Mouse (Mus musculus): ENCODE results near the gene Ccdc69. TPM values are rescaled to one million over a fixed set of nuclear protein-coding genes. Genes with fewer than 3 reads are reported as not detected.

Ccdc69 gene
- polyA plus RNA-seq, 1 experiment from 2014 or later = 3.0 TPM

GRCm38 (mm10) chr11:55085396-55085795 lies 7.5 kb upstream of the Ccdc69 start:
- ATAC-seq (replicated peaks; ENCODE audit: low FRiP score, low TSS enrichment, low read depth) (no peak), DNase-seq (ENCODE audit: low spot score) (no peak)
- no peak overlapping the region for H3K4me2 ChIP-seq (ENCODE audit: low read length)
- H3K4me3 ChIP-seq (ENCODE audit: low read depth, low read length) = no peak overlapping the region
- H3K36me3 ChIP-seq (ENCODE audit: control insufficient read depth, insufficient read depth, low read length) = no peaks in the 10 kb centered on the region
- 44% methylated on average over 5 of the region's 5 CpGs for WGBS
- no peaks in the 10 kb centered on the region for H3K27me3 ChIP-seq (replicated peaks; ENCODE audit: control insufficient read depth, insufficient read depth, low read length)
- no peak overlapping the region; the same call in 1 of the 2 replicates for H3K27ac ChIP-seq (ENCODE audit: low read depth)
- H3K9me3 ChIP-seq (ENCODE audit: control insufficient read depth, low read length) = no peaks in the 10 kb centered on the region
- no peaks in the 10 kb centered on the region for H3K4me1 ChIP-seq (replicated peaks; ENCODE audit: control insufficient read depth, insufficient read depth, low read length)
- H3K9ac ChIP-seq (ENCODE audit: low read length) = no peak overlapping the region

- Histone ChIP-seq H3K27ac (ENCODE audit: low read depth) (no peak overlapping the region), H3K4me1 (replicated peaks; ENCODE audit: control insufficient read depth, insufficient read depth, low read length) (no peaks in the 10 kb centered on the region), H3K36me3 (ENCODE audit: control insufficient read depth, insufficient read depth, low read length) (no peaks in the 10 kb centered on the region), H3K27me3 (replicated peaks; ENCODE audit: control insufficient read depth, insufficient read depth, low read length) (no peaks in the 10 kb centered on the region), H3K9me3 (ENCODE audit: control insufficient read depth, low read length) (no peaks in the 10 kb centered on the region), H3K4me3 (ENCODE audit: low read depth, low read length) (no peak overlapping the region), H3K4me2 (ENCODE audit: low read length) (no peak overlapping the region), H3K9ac (ENCODE audit: low read length) (no peak overlapping the region)
- DNase-seq (ENCODE audit: low spot score) (no peak), ATAC-seq (replicated peaks; ENCODE audit: low FRiP score, low TSS enrichment, low read depth) (no peak)
- WGBS = 77% methylated on average over 4 of the region's 4 CpGs
Measured at GRCm38 (mm10) chr11:55084629-55085028, 6.7 kb upstream of the Ccdc69 start.

- H3K4me1 ChIP-seq (replicated peaks; ENCODE audit: control insufficient read depth, insufficient read depth, low read length) = peaks cover 4% of the 10 kb centered on the region; the same call in 1 of the 2 replicates
- no peaks in the 10 kb centered on the region for H3K9me3 ChIP-seq (ENCODE audit: control insufficient read depth, low read length)
- 0 out of 2 replicates have a peak, but pooled peaks cover 3% of the 10 kb centered on the region for H3K27me3 ChIP-seq (replicated peaks; ENCODE audit: control insufficient read depth, insufficient read depth, low read length)
- H3K9ac ChIP-seq (ENCODE audit: low read length) = no peak overlapping the region
- H3K4me2 ChIP-seq (ENCODE audit: low read length) = no peak overlapping the region
- 90% methylated on average over 9 of the region's 9 CpGs for WGBS
- no peaks in the 10 kb centered on the region for H3K36me3 ChIP-seq (ENCODE audit: control insufficient read depth, insufficient read depth, low read length)
- no peak for ATAC-seq (replicated peaks; ENCODE audit: low FRiP score, low TSS enrichment, low read depth)
- H3K27ac ChIP-seq (ENCODE audit: low read depth) = no peak overlapping the region
- DNase-seq (ENCODE audit: low spot score) = no peak
- H3K4me3 ChIP-seq (ENCODE audit: low read depth, low read length) = no peak overlapping the region
Measured at GRCm38 (mm10) chr11:55081206-55081605, 3.3 kb upstream of the Ccdc69 start.

- 86% methylated on average over 4 of the region's 4 CpGs for WGBS
- H3K4me2 ChIP-seq (ENCODE audit: low read length) = no peak overlapping the region
- H3K4me1 ChIP-seq (replicated peaks; ENCODE audit: control insufficient read depth, insufficient read depth, low read length) = peaks cover 4% of the 10 kb centered on the region; the same call in 1 of the 2 replicates
- no peaks in the 10 kb centered on the region for H3K36me3 ChIP-seq (ENCODE audit: control insufficient read depth, insufficient read depth, low read length)
- H3K27ac ChIP-seq (ENCODE audit: low read depth) = no peak overlapping the region
- ATAC-seq (replicated peaks; ENCODE audit: low FRiP score, low TSS enrichment, low read depth) = no peak
- no peak overlapping the region for H3K9ac ChIP-seq (ENCODE audit: low read length)
- H3K9me3 ChIP-seq (ENCODE audit: control insufficient read depth, low read length) = no peaks in the 10 kb centered on the region
- 0 out of 2 replicates have a peak, but pooled peaks cover 3% of the 10 kb centered on the region for H3K27me3 ChIP-seq (replicated peaks; ENCODE audit: control insufficient read depth, insufficient read depth, low read length)
- no peak overlapping the region for H3K4me3 ChIP-seq (ENCODE audit: low read depth, low read length)
- no peak for DNase-seq (ENCODE audit: low spot score)
Measured at GRCm38 (mm10) chr11:55079180-55079579, 1.2 kb upstream of the Ccdc69 start.

- H3K9me3 ChIP-seq (ENCODE audit: control insufficient read depth, low read length) = no peaks in the 10 kb centered on the region
- H3K4me2 ChIP-seq (ENCODE audit: low read length) = peak overlapping the region; percentile 71
- no peak overlapping the region for H3K4me3 ChIP-seq (ENCODE audit: low read depth, low read length)
- ATAC-seq (replicated peaks; ENCODE audit: low FRiP score, low TSS enrichment, low read depth) = no peak
- DNase-seq (ENCODE audit: low spot score) = no peak
- H3K27me3 ChIP-seq (replicated peaks; ENCODE audit: control insufficient read depth, insufficient read depth, low read length) = 0 out of 2 replicates have a peak, but pooled peaks cover 3% of the 10 kb centered on the region
- 69% methylated on average over 3 of the region's 3 CpGs for WGBS
- peaks cover 4% of the 10 kb centered on the region; the same call in 1 of the 2 replicates for H3K4me1 ChIP-seq (replicated peaks; ENCODE audit: control insufficient read depth, insufficient read depth, low read length)
- no peak overlapping the region for H3K9ac ChIP-seq (ENCODE audit: low read length)
- no peaks in the 10 kb centered on the region for H3K36me3 ChIP-seq (ENCODE audit: control insufficient read depth, insufficient read depth, low read length)
- no peak overlapping the region for H3K27ac ChIP-seq (ENCODE audit: low read depth)
Measured at GRCm38 (mm10) chr11:55078502-55078901, 571 bp upstream of the Ccdc69 start.

GRCm38 (mm10) chr11:55076234-55076633 lies 1.7 kb downstream of the Ccdc69 start:
- peaks cover 4% of the 10 kb centered on the region; the same call in 1 of the 2 replicates for H3K4me1 ChIP-seq (replicated peaks; ENCODE audit: control insufficient read depth, insufficient read depth, low read length)
- no peaks in the 10 kb centered on the region for H3K9me3 ChIP-seq (ENCODE audit: control insufficient read depth, low read length)
- 0 out of 2 replicates have a peak, but pooled peaks cover 3% of the 10 kb centered on the region for H3K27me3 ChIP-seq (replicated peaks; ENCODE audit: control insufficient read depth, insufficient read depth, low read length)
- no peak overlapping the region for H3K4me2 ChIP-seq (ENCODE audit: low read length)
- no peaks in the 10 kb centered on the region for H3K36me3 ChIP-seq (ENCODE audit: control insufficient read depth, insufficient read depth, low read length)
- no peak for DNase-seq (ENCODE audit: low spot score)
- no peak overlapping the region for H3K4me3 ChIP-seq (ENCODE audit: low read depth, low read length)
- 89% methylated on average over 5 of the region's 5 CpGs for WGBS
- no peak overlapping the region for H3K27ac ChIP-seq (ENCODE audit: low read depth)
- no peak overlapping the region for H3K9ac ChIP-seq (ENCODE audit: low read length)
- no peak for ATAC-seq (replicated peaks; ENCODE audit: low FRiP score, low TSS enrichment, low read depth)

DNA sequence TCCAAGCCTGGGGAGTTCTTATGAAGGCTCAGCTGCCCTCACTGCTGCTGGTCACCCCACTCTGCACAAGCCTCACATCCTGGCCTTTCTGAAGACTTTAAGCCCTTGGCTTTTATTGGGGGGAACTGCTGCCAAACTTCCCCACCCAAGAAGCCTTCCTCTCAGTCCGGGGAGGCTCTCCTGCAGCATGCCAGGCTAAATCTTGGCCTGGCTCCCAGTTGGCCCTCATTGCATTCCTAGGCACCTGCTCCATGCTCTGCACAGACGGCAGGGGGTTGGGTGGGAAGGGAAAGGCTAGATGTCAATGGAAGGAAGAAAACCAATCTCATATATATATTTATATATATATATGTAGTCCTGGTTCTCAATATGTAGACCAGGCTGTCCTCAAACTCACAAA lies 2.3 kb downstream of the Ccdc69 start:
- no peak overlapping the region for H3K4me3 ChIP-seq (ENCODE audit: low read depth, low read length)
- no peak overlapping the region for H3K4me2 ChIP-seq (ENCODE audit: low read length)
- no peak for DNase-seq (ENCODE audit: low spot score)
- no peak overlapping the region for H3K27ac ChIP-seq (ENCODE audit: low read depth)
- no peaks in the 10 kb centered on the region for H3K36me3 ChIP-seq (ENCODE audit: control insufficient read depth, insufficient read depth, low read length)
- ATAC-seq (replicated peaks; ENCODE audit: low FRiP score, low TSS enrichment, low read depth) = no peak
- peaks cover 4% of the 10 kb centered on the region; the same call in 1 of the 2 replicates for H3K4me1 ChIP-seq (replicated peaks; ENCODE audit: control insufficient read depth, insufficient read depth, low read length)
- no peak overlapping the region for H3K9ac ChIP-seq (ENCODE audit: low read length)
- no peaks in the 10 kb centered on the region for H3K9me3 ChIP-seq (ENCODE audit: control insufficient read depth, low read length)
- 64% methylated on average over 2 of the region's 2 CpGs for WGBS
- H3K27me3 ChIP-seq (replicated peaks; ENCODE audit: control insufficient read depth, insufficient read depth, low read length) = 0 out of 2 replicates have a peak, but pooled peaks cover 3% of the 10 kb centered on the region

DNA sequence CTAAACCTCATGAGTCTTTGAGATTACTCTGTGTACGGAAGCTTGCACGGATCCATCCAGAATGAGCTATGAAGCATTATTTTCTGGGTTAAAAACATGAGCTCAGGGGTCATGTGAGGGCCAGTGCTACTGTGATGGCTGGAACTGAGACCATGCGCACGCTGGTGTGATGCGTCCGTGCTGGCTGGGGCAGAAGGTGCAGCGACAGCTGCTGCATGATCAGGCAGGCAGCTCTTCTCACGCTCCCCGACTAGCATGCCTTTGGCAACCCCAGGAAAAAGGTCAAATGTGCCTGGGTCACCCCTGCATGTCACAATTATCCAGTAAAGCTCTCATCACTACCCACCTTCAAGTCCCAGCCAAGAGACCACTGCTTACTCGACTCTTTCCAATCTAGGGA lies 4.7 kb downstream of the Ccdc69 start:
- H3K36me3 ChIP-seq (ENCODE audit: control insufficient read depth, insufficient read depth, low read length) = no peaks in the 10 kb centered on the region
- H3K27ac ChIP-seq (ENCODE audit: low read depth) = no peak overlapping the region
- WGBS = 64% methylated on average over 10 of the region's 10 CpGs
- peaks cover under 1% of the 10 kb centered on the region; the same call in 1 of the 2 replicates for H3K4me1 ChIP-seq (replicated peaks; ENCODE audit: control insufficient read depth, insufficient read depth, low read length)
- no peaks in the 10 kb centered on the region for H3K27me3 ChIP-seq (replicated peaks; ENCODE audit: control insufficient read depth, insufficient read depth, low read length)
- no peak overlapping the region for H3K9ac ChIP-seq (ENCODE audit: low read length)
- no peak overlapping the region for H3K4me2 ChIP-seq (ENCODE audit: low read length)
- H3K9me3 ChIP-seq (ENCODE audit: control insufficient read depth, low read length) = no peaks in the 10 kb centered on the region
- ATAC-seq (replicated peaks; ENCODE audit: low FRiP score, low TSS enrichment, low read depth) = no peak
- no peak overlapping the region for H3K4me3 ChIP-seq (ENCODE audit: low read depth, low read length)
- DNase-seq (ENCODE audit: low spot score) = no peak

GRCm38 (mm10) chr11:55072467-55072866 lies 5.5 kb downstream of the Ccdc69 start:
- Histone ChIP-seq H3K9me3 (ENCODE audit: control insufficient read depth, low read length) (no peaks in the 10 kb centered on the region), H3K4me1 (replicated peaks; ENCODE audit: control insufficient read depth, insufficient read depth, low read length) (no peaks in the 10 kb centered on the region), H3K27ac (ENCODE audit: low read depth) (no peak overlapping the region), H3K36me3 (ENCODE audit: control insufficient read depth, insufficient read depth, low read length) (no peaks in the 10 kb centered on the region), H3K4me3 (ENCODE audit: low read depth, low read length) (no peak overlapping the region), H3K27me3 (replicated peaks; ENCODE audit: control insufficient read depth, insufficient read depth, low read length) (no peaks in the 10 kb centered on the region), H3K9ac (ENCODE audit: low read length) (no peak overlapping the region), H3K4me2 (ENCODE audit: low read length) (no peak overlapping the region)
- DNase-seq (ENCODE audit: low spot score) (no peak), ATAC-seq (replicated peaks; ENCODE audit: low FRiP score, low TSS enrichment, low read depth) (no peak)
- WGBS = 84% methylated on average over 8 of the region's 8 CpGs
